Mouse (Mus musculus) limb, embryonic 15.5 days (tissue): ENCODE measurements around the gene Ttc8. TPM values are rescaled to one million over a fixed set of nuclear protein-coding genes. Genes with fewer than 3 reads are reported as not detected.
"Not testable (repeated sequence)": the region's sequence is repeated elsewhere in the genome, so short reads cannot be mapped to it uniquely, and the experiment has no call there.

Experiments used
- ATAC-seq: fragments of 200-750 bp; cut with Nextera tagmentation; 2 replicates; pipeline ENCODE4 v1.8.0; 2017; ENCODE audit warnings: low read depth, moderate TSS enrichment; ENCODE audit not compliant: insufficient number of reproducible peaks, low FRiP score, low TSS enrichment
- H3K27ac ChIP-seq: fragments of 300-500 bp; sonication (generic); 2 replicates; pipeline ENCODE4 v1.5.1; 2015; ENCODE audit warnings: moderate library complexity, mild to moderate bottlenecking, inconsistent platforms
- H3K27me3 ChIP-seq: fragments of 300-500 bp; sonication (generic); 2 replicates; pipeline ENCODE4 v1.6.1; 2015; ENCODE audit warnings: inconsistent platforms
- H3K36me3 ChIP-seq: fragments of 300-500 bp; sonication (generic); 2 replicates; pipeline ENCODE4 v1.6.1; 2015; ENCODE audit warnings: inconsistent platforms
- H3K4me1 ChIP-seq: fragments of 300-500 bp; sonication (generic); 2 replicates; pipeline ENCODE4 v1.6.1; 2015; ENCODE audit warnings: inconsistent platforms
- H3K4me2 ChIP-seq: fragments of 300-500 bp; sonication (generic); 2 replicates; pipeline ENCODE4 v1.6.1; 2015; ENCODE audit warnings: mild to moderate bottlenecking, inconsistent platforms
- H3K4me3 ChIP-seq: fragments of 300-500 bp; sonication (generic); 2 replicates; pipeline ENCODE4 v1.5.1; 2015; ENCODE audit warnings: mild to moderate bottlenecking, inconsistent platforms
- H3K9ac ChIP-seq: fragments of 300-500 bp; sonication (generic); 2 replicates; pipeline ENCODE4 v1.6.1; 2015; ENCODE audit warnings: inconsistent platforms
- H3K9me3 ChIP-seq: fragments of 300-500 bp; sonication (generic); 2 replicates; pipeline ENCODE4 v1.6.1; 2016; ENCODE audit warnings: inconsistent platforms
- WGBS: fragments of 180-500 bp; shearing (Covaris S2); methylation state at CpG from one replicate; pipeline ENCODE4 v1.1.7; 2015; 5-methylcytosine and 5-hydroxymethylcytosine counted together
- polyA plus RNA-seq: library from polyadenylated mRNA; unstranded; fragments of >200 nt; fragmentation: Nextera tagmentation; extraction: Ambion mirVana; gene quantifications from 2 replicates; pipeline ENCODE4 v1.2.1, GENCODE M21; 2015

Ttc8 gene
- polyA plus RNA-seq, 1 experiment from 2014 or later: 24.4 TPM

DNA sequence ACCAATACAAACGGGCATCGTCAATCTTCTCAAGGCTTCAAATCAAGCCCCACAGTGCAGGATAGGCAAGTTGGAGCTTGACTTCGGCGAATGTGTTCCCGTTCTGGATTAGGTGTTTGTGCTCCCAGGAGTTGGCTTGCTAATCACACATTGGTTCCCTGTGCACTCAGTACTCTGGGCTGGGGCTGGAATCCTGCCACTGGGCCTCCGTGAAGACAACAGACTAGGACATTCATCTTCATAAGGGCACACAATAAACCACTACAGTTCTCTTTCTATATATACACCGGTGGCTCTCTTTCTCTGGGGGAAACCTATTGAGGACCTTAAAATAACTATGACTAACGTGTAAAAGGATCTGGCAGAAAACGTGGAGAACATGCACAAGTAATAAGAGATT, 10.3 kb upstream of the Ttc8 start:
- 67% methylated on average over 9 of the region's 9 CpGs for WGBS
- H3K4me2 ChIP-seq: no peak overlapping the region
- no peak overlapping the region for H3K27ac ChIP-seq

DNA sequence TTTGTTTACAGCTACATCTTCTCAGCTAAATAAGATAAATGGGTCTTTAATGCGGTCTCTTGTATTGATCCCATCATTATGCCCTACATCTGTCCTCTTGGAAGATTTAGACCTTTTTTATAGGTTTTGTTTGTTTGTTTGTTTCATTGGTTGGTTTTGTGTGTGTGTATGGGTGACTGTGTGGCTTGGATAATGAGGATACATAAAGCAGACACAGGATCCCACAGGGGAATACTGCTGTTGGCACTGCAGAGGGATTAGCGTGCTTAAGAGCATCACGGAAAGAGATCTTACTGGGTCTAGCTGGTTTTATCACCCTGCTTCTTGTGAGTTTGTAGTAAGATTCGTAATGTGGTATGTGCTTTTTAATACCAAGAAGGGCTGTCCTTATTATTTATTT, 10.8 kb downstream of the Ttc8 start:
- H3K4me1 ChIP-seq: no peaks in the 10 kb centered on the region
- H3K4me2 ChIP-seq: no peak overlapping the region
- no peaks in the 10 kb centered on the region for H3K27me3 ChIP-seq
- H3K9ac ChIP-seq: no peak overlapping the region
- WGBS: 73% methylated on average over 4 of the region's 4 CpGs
- no peaks in the 10 kb centered on the region for H3K36me3 ChIP-seq
- no peak overlapping the region for H3K27ac ChIP-seq
- no peaks in the 10 kb centered on the region for H3K9me3 ChIP-seq
- no peak overlapping the region for H3K4me3 ChIP-seq
- no peak for ATAC-seq

More for the DNA sequence above, 10.3 kb upstream of the Ttc8 start:
- H3K9me3 ChIP-seq: no peaks in the 10 kb centered on the region
- no peaks in the 10 kb centered on the region for H3K27me3 ChIP-seq
- no peak overlapping the region for H3K9ac ChIP-seq
- H3K36me3 ChIP-seq: no peaks in the 10 kb centered on the region
- no peak for ATAC-seq
- no peak overlapping the region for H3K4me3 ChIP-seq
- no peaks in the 10 kb centered on the region for H3K4me1 ChIP-seq

GRCm38 (mm10) chr12:98932441-98932840, 12.1 kb downstream of the Ttc8 start:
- Histone ChIP-seq H3K4me1 (no peaks in the 10 kb centered on the region), H3K36me3 (no peaks in the 10 kb centered on the region), H3K27ac (no peak overlapping the region), H3K4me2 (no peak overlapping the region), H3K9me3 (no peaks in the 10 kb centered on the region), H3K4me3 (no peak overlapping the region), H3K27me3 (no peaks in the 10 kb centered on the region), H3K9ac (no peak overlapping the region)
- ATAC-seq: no peak
- 81% methylated on average over 4 of the region's 4 CpGs for WGBS

GRCm38 (mm10) chr12:98932856-98933255, 12.5 kb downstream of the Ttc8 start:
- Histone ChIP-seq H3K4me1 (no peaks in the 10 kb centered on the region), H3K9ac (no peak overlapping the region), H3K4me3 (no peak overlapping the region), H3K36me3 (no peaks in the 10 kb centered on the region), H3K27ac (no peak overlapping the region), H3K4me2 (no peak overlapping the region), H3K9me3 (no peaks in the 10 kb centered on the region), H3K27me3 (no peaks in the 10 kb centered on the region)
- no peak for ATAC-seq
- WGBS: 94% methylated on average over 1 of the region's 1 CpGs

DNA sequence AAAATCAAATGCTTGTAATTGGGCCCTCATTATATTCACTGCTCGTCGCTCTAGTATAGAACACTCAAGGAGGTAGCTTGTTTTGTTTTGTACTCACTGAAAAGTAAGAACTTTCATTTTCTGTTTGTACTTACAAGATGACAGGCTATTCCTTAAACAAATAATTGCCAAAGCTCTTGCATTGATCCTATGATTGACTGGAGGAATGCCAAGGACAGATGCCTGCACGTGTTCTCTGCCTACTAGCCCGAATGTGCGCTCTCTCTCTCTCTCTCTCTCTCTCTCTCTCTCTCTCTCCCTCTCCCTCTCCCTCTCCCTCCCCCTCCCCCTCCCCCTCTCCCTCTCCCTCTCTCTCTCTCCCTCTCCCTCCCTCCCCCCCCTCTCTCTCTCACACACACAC, 30.9 kb downstream of the Ttc8 start:
- H3K4me1 ChIP-seq, H3K9me3 ChIP-seq, H3K27me3 ChIP-seq, ATAC-seq, H3K9ac ChIP-seq, H3K4me3 ChIP-seq, H3K27ac ChIP-seq, H3K4me2 ChIP-seq, H3K36me3 ChIP-seq: not testable (repeated sequence)
- 68% methylated on average over 5 of the region's 5 CpGs for WGBS

DNA sequence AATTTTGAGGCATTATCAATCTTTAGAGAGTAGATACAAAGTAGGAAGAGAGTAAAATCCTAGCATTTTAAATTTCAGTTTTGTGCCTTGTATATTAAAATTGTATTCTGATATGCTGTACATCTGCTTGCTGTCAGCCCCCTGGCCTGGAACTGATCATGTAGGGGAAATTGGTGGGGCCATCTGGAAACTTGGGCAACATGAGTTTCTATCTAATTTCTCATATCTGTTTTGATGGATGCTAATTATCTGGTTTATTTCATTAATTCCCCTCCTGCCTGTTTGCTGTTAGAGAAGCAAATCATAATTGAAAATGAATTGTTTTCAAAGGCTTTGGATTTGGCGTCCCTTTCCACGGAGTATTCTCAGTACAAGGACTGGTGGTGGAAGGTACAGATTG, 36.6 kb downstream of the Ttc8 start:
- Histone ChIP-seq H3K4me3 (no peak overlapping the region), H3K4me2 (no peak overlapping the region), H3K27ac (no peak overlapping the region), H3K4me1 (no peaks in the 10 kb centered on the region), H3K27me3 (no peaks in the 10 kb centered on the region), H3K36me3 (no peaks in the 10 kb centered on the region), H3K9me3 (no peaks in the 10 kb centered on the region), H3K9ac (no peak overlapping the region)
- ATAC-seq: no peak
- WGBS: 82% methylated on average over 2 of the region's 2 CpGs

GRCm38 (mm10) chr12:98957455-98957854, 37.1 kb downstream of the Ttc8 start:
- Histone ChIP-seq H3K4me3 (no peak overlapping the region), H3K36me3 (no peaks in the 10 kb centered on the region), H3K4me1 (no peaks in the 10 kb centered on the region), H3K4me2 (no peak overlapping the region), H3K9ac (no peak overlapping the region), H3K27ac (no peak overlapping the region), H3K9me3 (no peaks in the 10 kb centered on the region), H3K27me3 (no peaks in the 10 kb centered on the region)
- ATAC-seq: no peak
- 75% methylated on average over 11 of the region's 11 CpGs for WGBS

GRCm38 (mm10) chr12:98961008-98961407, 40.6 kb downstream of the Ttc8 start:
- H3K4me2 ChIP-seq: no peak overlapping the region
- no peaks in the 10 kb centered on the region for H3K36me3 ChIP-seq
- H3K27ac ChIP-seq: no peak overlapping the region
- H3K4me3 ChIP-seq: no peak overlapping the region
- H3K9me3 ChIP-seq: no peaks in the 10 kb centered on the region
- ATAC-seq: no peak
- peaks cover 5% of the 10 kb centered on the region; the same call in 1 of the 2 replicates for H3K4me1 ChIP-seq
- WGBS: 66% methylated on average over 7 of the region's 7 CpGs
- no peak overlapping the region for H3K9ac ChIP-seq
- H3K27me3 ChIP-seq: no peaks in the 10 kb centered on the region

DNA sequence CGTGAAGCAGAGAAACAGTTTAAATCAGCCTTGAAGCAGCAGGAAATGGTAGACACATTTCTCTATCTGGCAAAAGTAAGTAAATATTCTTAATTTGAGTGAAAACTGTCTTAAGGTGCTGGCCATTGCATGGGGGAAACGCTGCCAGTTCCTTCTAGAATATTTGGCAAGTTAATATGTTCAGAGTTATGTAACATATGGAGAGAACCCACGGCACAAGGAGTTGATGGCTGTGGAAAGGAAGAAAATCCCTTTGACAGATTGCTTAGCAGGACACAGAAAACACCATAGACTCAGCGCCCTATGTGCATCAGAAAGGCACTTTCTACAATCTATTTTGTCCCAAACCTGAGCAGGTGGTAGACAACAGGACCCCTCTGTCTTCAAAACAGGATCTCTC, 41.0 kb downstream of the Ttc8 start:
- Histone ChIP-seq H3K27ac (no peak overlapping the region), H3K4me1 (peaks cover 5% of the 10 kb centered on the region; the same call in 1 of the 2 replicates), H3K9me3 (no peaks in the 10 kb centered on the region), H3K36me3 (no peaks in the 10 kb centered on the region), H3K9ac (no peak overlapping the region), H3K27me3 (no peaks in the 10 kb centered on the region), H3K4me3 (no peak overlapping the region), H3K4me2 (no peak overlapping the region)
- WGBS: 73% methylated on average over 4 of the region's 4 CpGs
- no peak for ATAC-seq

GRCm38 (mm10) chr12:98965441-98966135, 45.2 kb downstream of the Ttc8 start:
- H3K36me3 ChIP-seq: no peaks in the 10 kb centered on the region
- ATAC-seq: no peak
- H3K9ac ChIP-seq: no peak overlapping the region
- no peak overlapping the region for H3K27ac ChIP-seq
- 72% methylated on average over 4 of the region's 4 CpGs for WGBS
- no peaks in the 10 kb centered on the region for H3K9me3 ChIP-seq
- H3K4me1 ChIP-seq: peaks cover 5% of the 10 kb centered on the region; the same call in 1 of the 2 replicates
- H3K4me3 ChIP-seq: no peak overlapping the region
- H3K27me3 ChIP-seq: no peaks in the 10 kb centered on the region
- no peak overlapping the region for H3K4me2 ChIP-seq

DNA sequence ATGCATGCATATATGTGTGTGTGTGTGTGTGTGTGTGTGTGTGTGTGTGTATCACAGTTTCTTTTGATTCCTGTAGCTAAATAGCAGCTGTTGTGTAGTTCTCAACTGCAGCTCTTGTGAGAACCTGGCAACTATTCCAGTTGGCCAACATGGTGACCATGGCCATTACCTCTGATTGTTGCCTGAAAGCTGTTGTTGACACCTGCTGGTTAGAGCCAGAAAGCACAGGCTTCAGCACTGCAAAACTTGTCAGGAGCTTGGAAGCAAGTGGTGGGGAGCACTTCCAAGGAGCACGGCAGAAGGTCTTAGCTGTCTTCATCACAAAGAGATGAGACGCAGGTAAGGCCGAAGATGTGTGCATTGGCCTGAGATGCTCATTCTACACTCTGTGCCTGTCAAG, 51.9 kb downstream of the Ttc8 start:
- no peak overlapping the region for H3K4me2 ChIP-seq
- no peaks in the 10 kb centered on the region for H3K4me1 ChIP-seq
- H3K36me3 ChIP-seq: peaks cover 13% of the 10 kb centered on the region
- no peak overlapping the region for H3K9ac ChIP-seq
- H3K4me3 ChIP-seq: no peak overlapping the region
- H3K27me3 ChIP-seq: no peaks in the 10 kb centered on the region
- no peaks in the 10 kb centered on the region for H3K9me3 ChIP-seq
- WGBS: 96% methylated on average over 3 of the region's 3 CpGs
- no peak for ATAC-seq
- no peak overlapping the region for H3K27ac ChIP-seq

DNA sequence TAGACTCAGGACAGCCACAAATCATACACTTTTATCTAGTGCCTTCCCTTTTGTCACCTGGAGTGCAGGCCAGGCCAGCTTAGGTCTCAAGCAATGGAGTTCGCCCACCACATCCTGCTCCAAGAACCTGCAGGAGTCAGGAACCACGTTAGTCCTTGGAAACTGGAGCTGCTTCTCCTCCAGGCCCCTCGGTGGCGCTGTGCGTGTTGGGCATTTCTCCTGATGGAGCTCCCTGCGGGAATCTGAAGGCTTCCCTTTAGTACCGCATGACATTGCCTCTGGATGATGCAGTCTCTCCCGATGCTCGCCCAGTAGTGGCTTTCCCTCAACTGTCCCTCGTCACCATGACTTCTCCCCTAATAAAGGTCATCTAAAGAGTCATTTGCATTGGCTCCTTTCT, 53.1 kb downstream of the Ttc8 start:
- no peak overlapping the region for H3K9ac ChIP-seq
- H3K27ac ChIP-seq: no peak overlapping the region
- peaks cover 23% of the 10 kb centered on the region for H3K36me3 ChIP-seq
- no peak overlapping the region for H3K4me2 ChIP-seq
- no peaks in the 10 kb centered on the region for H3K4me1 ChIP-seq
- H3K27me3 ChIP-seq: no peaks in the 10 kb centered on the region
- no peak overlapping the region for H3K4me3 ChIP-seq
- H3K9me3 ChIP-seq: no peaks in the 10 kb centered on the region
- no peak for ATAC-seq
- 83% methylated on average over 10 of the region's 10 CpGs for WGBS
